Mouse (Mus musculus) left cerebral cortex, postnatal 10 days (tissue): ENCODE measurements around the gene Gm13090. TPM values are rescaled to one million over a fixed set of nuclear protein-coding genes. Genes with fewer than 3 reads are reported as not detected.
A peak's percentile ranks its signal among the peaks of the same experiment; 100 is the strongest.

ENCODE experiments used
- DNase-seq, 2 experiments: peaks; one replicate each; pipeline ENCODE4 v3.0.0; 2021 to 2022; ENCODE audit warnings: low spot score in 2 of 2, mixed read lengths in 1 of 2; ENCODE audit errors: extremely low spot score in 1 of 2
- intact Hi-C: fragments of 180-260 bp; cut with DNase I; formaldehyde crosslinking; loops from one replicate; pipeline ENCODE4 v1.15.1; 2025
- total RNA-seq, 2 experiments: library from RNA; stranded (reverse); gene quantifications; 2 replicates each; pipeline ENCODE4 v1.2.3; 2021

Gm13090 gene
- total RNA-seq, 2 experiments from 2014 or later = not detected

DNA sequence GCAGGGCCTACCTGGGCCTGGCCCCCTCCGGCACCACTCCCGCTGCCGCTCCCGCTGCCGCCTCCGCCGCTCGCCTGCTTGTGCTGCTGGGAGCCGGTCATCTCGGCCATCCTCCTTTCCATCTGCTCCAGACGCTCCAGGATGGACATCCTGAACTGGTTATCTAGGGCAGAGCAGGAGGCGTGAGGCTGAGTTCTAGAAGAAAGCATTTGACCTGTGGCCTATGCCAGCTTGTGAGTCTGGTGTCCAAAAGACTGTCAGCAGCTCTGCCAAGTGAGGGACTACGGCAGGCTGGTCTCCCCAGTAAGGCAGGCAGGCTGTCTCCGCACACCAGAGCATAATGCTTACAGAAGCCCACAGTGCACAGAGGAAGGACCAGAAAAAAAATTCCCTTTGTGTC is 551 bp upstream of the Gm13090 start:
- intact Hi-C loops = no loop called here

DNA sequence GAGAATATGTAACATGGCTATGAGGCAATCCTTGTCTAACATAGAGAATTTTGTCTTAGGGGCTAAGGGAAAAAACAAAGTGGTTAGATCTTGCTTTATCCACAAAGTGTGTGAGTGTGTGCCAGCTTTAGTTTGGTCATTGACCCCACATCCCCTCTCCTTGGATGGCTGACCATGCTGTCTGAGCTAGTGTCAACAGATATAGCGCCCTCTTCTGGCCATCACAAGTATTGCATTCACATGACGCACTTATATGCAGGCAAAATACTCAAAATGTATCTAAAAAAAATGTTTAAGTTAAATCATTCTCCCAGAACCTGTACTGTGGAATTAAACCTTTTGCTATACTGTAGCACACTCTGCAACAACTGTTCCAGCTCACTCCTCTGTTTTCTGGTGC is 5.8 kb downstream of the Gm13090 start:
- intact Hi-C loops = no loop called here
- DNase-seq = peak in 1 of 2 experiments; percentile 63

More for the DNA sequence above, 551 bp upstream of the Gm13090 start:
- no peak for DNase-seq

DNA sequence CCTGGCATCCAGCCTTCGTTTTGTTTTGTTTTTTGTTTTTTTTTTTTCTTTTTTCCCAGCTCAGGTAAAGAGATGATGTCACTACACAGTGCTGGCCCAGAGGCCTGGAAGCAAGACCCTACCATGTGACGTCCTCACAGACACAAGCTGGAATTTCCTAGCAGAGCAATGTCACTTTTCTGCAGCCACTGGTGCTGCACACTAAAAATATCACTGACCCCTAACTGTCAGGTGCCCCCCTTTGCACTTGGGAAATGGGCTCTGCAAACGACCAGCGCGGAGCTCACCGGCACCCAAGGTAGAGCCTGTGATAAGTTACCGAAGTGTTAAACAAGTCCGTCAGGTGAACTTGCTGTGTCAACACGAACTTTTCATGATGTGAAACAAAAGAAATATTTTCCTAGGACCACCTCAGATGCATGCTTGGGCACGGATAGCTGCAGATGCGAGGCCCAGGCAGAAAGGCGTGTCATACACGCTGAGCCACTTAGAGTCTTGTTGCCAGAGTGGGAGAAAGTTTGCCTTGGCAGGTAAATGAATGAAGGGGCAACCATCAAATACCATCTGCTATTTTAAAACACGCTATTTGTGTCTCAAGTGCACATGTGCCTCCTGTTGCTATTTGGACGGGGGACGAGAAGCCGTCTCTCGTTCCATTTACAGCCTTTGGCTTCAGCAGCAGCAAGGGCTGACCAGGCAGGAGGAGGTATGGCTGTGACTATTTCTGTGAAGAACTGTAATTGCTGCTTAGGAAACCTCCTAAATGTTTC is 7.1 kb downstream of the Gm13090 start:
- DNase-seq = no peak
- intact Hi-C loops = no loop called here

DNA sequence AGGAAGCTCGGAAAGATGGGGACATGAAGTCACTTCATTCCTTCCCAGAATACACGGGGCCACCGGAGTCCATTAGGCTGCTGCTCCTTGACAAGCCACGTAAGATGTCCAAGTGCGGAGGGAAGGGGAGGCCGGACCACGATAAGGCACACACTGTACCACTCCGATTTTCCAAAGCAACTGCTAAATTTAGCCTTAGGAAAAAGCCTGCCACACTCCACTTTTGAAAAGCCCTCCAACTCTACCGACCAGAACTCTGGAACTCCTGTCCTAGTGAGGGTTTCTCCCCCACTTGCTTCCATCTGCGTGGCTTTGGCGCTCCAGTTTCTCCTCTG is 7.7 kb downstream of the Gm13090 start:
- intact Hi-C loops = no loop called here
- no peak for DNase-seq

DNA sequence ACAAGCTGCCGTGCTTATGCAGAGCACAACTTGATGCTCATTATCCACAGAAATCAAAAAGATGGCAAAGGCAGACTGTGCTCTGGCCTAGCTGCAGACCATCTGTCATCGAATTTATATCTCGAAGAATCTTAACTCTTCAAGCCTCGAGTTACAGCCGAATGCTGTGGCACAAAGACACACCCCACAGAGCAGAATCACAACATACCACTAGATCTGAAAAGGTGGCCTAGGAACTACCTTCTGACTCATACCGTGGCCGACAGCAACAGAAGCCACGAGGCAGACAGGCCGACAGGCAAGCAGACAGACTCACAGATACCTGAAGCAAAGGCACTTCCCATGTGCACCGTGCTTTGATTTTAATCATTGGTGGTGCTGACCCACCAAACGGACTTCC is 14.3 kb downstream of the Gm13090 start:
- intact Hi-C loops = no loop called here
- no peak for DNase-seq

- no peak for DNase-seq
- intact Hi-C loops = no loop called here
Observed at GRCm38 (mm10) chr4:151104147-151104546, 14.8 kb downstream of the Gm13090 start.

DNA sequence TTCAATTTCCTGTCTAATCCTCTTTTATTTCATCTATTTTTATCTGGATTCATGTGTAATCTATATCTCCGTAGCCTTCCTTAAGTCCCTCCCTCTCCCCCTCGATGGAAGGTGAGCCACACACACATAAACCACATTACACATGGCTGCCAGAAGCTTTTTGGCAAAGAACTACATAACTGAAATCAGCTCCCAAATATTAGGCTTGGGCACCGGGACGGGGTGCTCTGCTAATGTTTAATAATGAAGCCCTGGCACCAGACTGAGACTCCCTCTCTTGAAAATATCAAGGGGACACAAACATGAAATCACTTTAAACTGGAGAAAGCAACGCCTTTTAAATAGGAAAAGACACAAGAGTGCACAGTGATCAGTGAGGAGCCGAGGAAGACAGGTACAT is 16.5 kb downstream of the Gm13090 start:
- intact Hi-C loops = no loop called here
- DNase-seq = no peak

- intact Hi-C loops = no loop called here
- DNase-seq = no peak
Observed at GRCm38 (mm10) chr4:151106468-151106867, 17.1 kb downstream of the Gm13090 start.

- intact Hi-C loops = loop anchor here (2.0 kb wide), 1 partner anchor 21 kb away; no protein-coding TSS in a partner anchor
- DNase-seq = peak; percentile 57 to 69
Observed at GRCm38 (mm10) chr4:151107131-151108001, 18.0 kb downstream of the Gm13090 start.

- intact Hi-C loops = loop anchor here (2.0 kb wide), 1 partner anchor 21 kb away; no protein-coding TSS in a partner anchor
- DNase-seq = peak; percentile 86 to 94
Observed at GRCm38 (mm10) chr4:151108028-151108771, 18.8 kb downstream of the Gm13090 start.

DNA sequence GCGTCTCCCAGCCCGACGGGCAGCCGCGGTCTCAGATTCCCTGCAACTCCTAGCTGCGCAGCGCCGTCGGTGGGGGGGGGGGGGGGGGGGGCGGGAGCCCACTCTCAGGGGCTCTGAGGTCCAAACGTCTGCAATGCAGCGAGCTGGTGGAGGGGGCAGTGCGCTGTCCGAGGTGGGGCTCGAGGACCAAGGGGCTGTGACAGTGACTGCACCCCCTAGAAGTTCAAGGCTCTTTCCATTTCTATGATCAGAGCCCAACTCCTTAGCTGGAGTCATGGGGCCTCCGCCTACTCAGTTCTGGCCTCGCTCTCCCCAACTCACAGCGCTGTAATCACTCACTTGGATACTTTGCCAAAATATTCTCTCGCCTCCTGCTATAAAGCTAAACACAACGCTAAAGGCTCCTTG is 19.5 kb downstream of the Gm13090 start:
- intact Hi-C loops = loop anchor here (2.0 kb wide), 1 partner anchor 20 kb away; no protein-coding TSS in a partner anchor
- DNase-seq = no peak

DNA sequence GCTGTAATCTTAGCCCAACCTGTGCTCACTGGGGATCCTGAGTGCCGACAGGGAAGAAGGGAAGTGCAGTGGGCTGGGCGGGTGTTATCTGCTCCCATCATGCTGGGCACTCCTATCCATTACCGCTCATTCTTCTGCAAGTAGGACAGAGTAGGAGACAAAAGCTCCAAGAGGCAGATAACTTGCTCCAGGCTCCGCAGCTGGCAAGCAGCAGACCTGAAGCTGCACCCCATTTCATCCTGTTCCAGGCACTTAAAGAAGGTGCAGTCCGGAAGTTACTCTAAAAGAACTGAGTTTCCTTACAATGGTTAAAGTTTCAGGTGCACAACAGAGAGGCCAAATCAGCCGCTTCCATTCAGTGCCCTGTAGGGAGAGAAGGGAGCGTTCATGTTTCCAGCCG is 21.9 kb downstream of the Gm13090 start:
- intact Hi-C loops = no loop called here
- no peak for DNase-seq

GRCm38 (mm10) chr4:151114574-151114973 is 25.2 kb downstream of the Gm13090 start:
- intact Hi-C loops = no loop called here
- no peak for DNase-seq

DNA sequence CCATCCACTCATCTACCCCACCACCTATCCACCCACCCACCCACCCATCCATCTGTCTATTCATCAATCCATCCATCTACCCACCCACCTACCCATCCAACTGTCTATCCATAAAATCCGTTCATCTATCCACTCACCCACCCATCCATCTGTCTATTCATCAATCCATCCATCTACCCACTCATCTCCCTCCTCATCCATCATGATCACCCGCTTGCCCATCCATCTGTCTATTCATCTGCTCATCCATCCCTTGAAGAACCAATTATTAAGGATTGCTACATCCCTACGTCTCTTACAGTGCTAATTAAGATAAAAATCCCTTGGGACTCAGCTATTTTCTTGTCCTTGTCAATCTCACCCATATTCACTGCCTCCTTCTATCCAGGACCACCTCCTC is 29.5 kb downstream of the Gm13090 start:
- intact Hi-C loops = no loop called here
- no peak for DNase-seq

GRCm38 (mm10) chr4:151127636-151128548 is 38.5 kb downstream of the Gm13090 start:
- intact Hi-C loops = loop anchor here (2.0 kb wide), 1 partner anchor 19 kb away; no protein-coding TSS in a partner anchor
- DNase-seq = no peak

DNA sequence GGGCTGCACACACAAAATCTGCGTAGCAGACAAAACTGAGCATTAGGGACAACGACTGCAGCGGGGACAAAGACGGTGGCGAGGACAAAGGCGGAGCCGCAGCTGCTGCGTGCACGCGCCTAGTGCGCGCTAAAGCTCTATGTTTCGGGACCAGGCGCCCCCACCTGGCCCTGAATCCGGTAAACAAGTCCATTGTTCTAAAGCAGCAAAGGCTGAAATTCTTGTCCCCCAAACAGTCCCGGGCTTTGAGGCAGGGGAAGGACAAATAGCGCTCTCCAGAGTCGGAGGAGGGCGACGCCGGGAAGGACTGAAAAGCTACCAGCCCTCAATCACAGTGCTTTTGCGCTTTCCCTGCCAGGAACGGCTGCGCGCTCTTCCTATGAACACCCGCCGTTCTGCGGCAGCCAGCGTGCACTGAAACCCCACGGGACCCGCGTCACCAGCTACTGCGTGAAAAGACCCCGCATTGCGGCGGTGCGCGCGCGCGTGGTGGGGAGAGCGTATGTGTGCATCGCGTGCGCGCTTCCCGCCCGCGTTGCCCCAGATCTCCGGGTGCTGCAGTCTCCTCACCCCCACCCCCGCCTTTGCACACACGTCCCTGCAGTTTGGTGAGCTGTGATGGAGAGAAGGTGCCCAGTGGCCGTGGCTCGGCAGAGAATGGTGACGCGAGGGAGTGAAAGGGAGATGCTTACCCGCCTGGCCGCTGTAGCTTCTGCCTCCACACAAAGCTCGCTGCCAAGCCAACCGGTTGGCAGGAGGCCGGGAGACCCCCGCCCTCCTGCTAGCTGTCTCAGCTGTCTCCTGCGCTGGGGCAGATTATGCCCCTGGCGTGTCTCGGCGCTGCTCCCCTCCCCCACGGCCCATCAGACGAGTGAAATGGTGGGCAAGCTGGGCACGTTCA is 39.5 kb downstream of the Gm13090 start:
- DNase-seq = peak; percentile 85 to 90
- intact Hi-C loops = loop anchor here (2.0 kb wide), 1 partner anchor 20 kb away; no protein-coding TSS in a partner anchor
